Mouse (Mus musculus): ENCODE results near the gene Itga9.

- TF ChIP-seq CTCF (IDR thresholded peaks at IDR 0.05; ENCODE audit: low read depth) (no peak), EP300 (IDR thresholded peaks at IDR 0.05; ENCODE audit: low read depth) (no peak)
Observed at GRCm38 (mm10) chr9:118833413-118833812, 226.9 kb downstream of the Itga9 start.

Data from heart, postnatal 0 days (tissue).